Mouse (Mus musculus): ENCODE measurements around the gene Krtap19-4. TPM values are rescaled to one million over a fixed set of nuclear protein-coding genes. Genes with fewer than 3 reads are reported as not detected.

Krtap19-4 gene
- not detected in 2 replicates for polyA plus RNA-seq (2016; fragmentation: Nextera tagmentation; extraction: Ambion mirVana)

DNA sequence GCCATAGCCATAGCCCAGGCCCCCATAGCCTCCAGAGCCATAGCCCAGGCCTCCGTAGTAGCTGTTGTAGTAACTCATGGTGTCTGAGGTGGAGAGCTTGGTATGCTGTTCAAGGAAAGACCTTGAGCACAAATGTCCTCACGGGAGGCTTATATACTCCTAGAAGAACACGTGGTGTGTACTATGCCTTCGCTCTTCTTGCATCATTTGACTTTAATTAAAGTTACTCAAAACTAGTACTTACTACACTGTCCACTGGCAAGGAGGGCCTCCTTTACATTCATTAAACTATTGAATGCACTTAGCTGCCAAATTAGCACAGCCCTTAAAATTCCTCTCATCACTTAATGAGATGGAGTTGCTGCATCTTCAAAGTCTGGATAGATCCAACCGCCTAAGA lies at the start of gene Krtap19-4:
TSS of gene Krtap19-4 (minus strand) at position 101 of the 400 bp plus-strand sequence.
- no peaks in the 10 kb centered on the region for H3K27me3 ChIP-seq (replicated peaks)
- H3K4me3 ChIP-seq = no peak within 1 kb of the TSS
- no peaks in the 10 kb centered on the region for H3K36me3 ChIP-seq
- H3K4me2 ChIP-seq (replicated peaks) = no peak within 1 kb of the TSS
- no peak within 1 kb of the TSS for H3K27ac ChIP-seq
- WGBS = 90% methylated on average over 5 of the region's 5 CpGs
- H3K4me1 ChIP-seq = no peaks in the 10 kb centered on the region
- H3K9ac ChIP-seq = no peak within 1 kb of the TSS
- no peaks in the 10 kb centered on the region for H3K9me3 ChIP-seq
- ATAC-seq (ENCODE audit: low FRiP score, low read depth) = no peak

DNA sequence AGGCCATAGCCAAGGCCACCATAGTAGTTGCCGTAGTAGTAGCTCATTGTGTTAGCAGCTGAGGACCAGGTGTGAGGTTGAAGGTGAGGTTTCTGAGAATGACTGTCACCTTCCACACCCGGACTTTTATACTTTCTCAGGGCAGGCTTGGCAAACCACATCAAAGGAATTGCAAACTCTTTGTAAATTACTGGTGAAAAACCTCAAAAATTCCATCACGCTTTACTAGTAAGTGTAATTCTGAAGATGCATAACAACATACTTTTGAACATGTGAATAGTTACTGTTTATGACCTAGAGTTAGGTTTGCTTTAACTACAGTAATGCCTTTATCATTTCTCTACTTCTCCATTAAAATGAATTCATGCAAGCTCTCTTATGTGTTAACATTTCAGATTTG lies 47.3 kb upstream of the Krtap19-4 start, which contains the start of gene Krtap19-9b:
TSS of gene Krtap19-9b (minus strand) at position 101 of the 400 bp plus-strand sequence.
- no peak within 1 kb of the TSS for H3K4me3 ChIP-seq
- WGBS = 91% methylated on average over 3 of the region's 3 CpGs
- H3K9ac ChIP-seq = no peak within 1 kb of the TSS
- no peaks in the 10 kb centered on the region for H3K36me3 ChIP-seq
- no peak within 1 kb of the TSS for H3K27ac ChIP-seq
- H3K4me2 ChIP-seq (replicated peaks) = no peak within 1 kb of the TSS
- H3K9me3 ChIP-seq = no peaks in the 10 kb centered on the region
- ATAC-seq (ENCODE audit: low FRiP score, low read depth) = no peak
- H3K27me3 ChIP-seq (replicated peaks) = no peaks in the 10 kb centered on the region
- no peaks in the 10 kb centered on the region for H3K4me1 ChIP-seq

- no peaks in the 10 kb centered on the region for H3K4me1 ChIP-seq
- no peak within 1 kb of the TSS for H3K4me3 ChIP-seq
- 89% methylated on average over 6 of the region's 6 CpGs for WGBS
- no peak for ATAC-seq (ENCODE audit: low FRiP score, low read depth)
- H3K36me3 ChIP-seq = no peaks in the 10 kb centered on the region
- no peaks in the 10 kb centered on the region for H3K9me3 ChIP-seq
- H3K9ac ChIP-seq = no peak within 1 kb of the TSS
- no peaks in the 10 kb centered on the region for H3K27me3 ChIP-seq (replicated peaks)
- no peak within 1 kb of the TSS for H3K27ac ChIP-seq
- H3K4me2 ChIP-seq (replicated peaks) = no peak within 1 kb of the TSS
Observed at GRCm38 (mm10) chr16:88896357-88896756, 11.5 kb upstream of the Krtap19-4 start, which contains the start of gene Krtap19-5. TSS of gene Krtap19-5 (minus strand) at chr16:88896457.

- Histone ChIP-seq H3K4me2 (replicated peaks) (no peak overlapping the region), H3K4me3 (no peak overlapping the region), H3K4me1 (no peaks in the 10 kb centered on the region), H3K9ac (no peak overlapping the region), H3K36me3 (no peaks in the 10 kb centered on the region), H3K27me3 (replicated peaks) (no peaks in the 10 kb centered on the region), H3K9me3 (no peaks in the 10 kb centered on the region), H3K27ac (no peak overlapping the region)
- 88% methylated on average over 6 of the region's 6 CpGs for WGBS
- ATAC-seq (ENCODE audit: low FRiP score, low read depth) = no peak
Observed at GRCm38 (mm10) chr16:88886870-88887269, 2.0 kb upstream of the Krtap19-4 start.

DNA sequence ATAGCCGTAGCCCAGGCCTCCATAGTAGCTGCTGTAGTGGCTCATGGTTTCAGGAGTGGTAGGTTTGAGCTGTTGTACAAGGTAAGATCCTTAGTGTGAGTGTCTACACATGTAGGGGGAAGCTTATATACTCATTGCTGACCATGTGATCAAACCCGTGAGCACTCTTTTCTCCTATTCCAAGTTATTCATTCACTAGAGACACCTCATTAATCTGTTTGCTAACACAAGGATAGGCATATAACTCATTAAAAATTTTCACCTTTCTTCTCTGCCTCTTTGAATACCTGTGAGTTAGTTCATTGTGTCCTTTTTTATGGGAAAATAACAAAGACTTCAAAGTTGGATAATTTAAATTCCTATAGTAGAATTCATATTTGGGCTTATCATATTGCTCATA lies 7.0 kb downstream of the Krtap19-4 start, which contains the start of gene Krtap19-3:
TSS of gene Krtap19-3 (minus strand) at position 101 of the 400 bp plus-strand sequence.
- Histone ChIP-seq H3K27ac (no peak within 1 kb of the TSS), H3K4me3 (no peak within 1 kb of the TSS), H3K9me3 (no peaks in the 10 kb centered on the region), H3K4me2 (replicated peaks) (no peak within 1 kb of the TSS), H3K36me3 (no peaks in the 10 kb centered on the region), H3K27me3 (replicated peaks) (no peaks in the 10 kb centered on the region), H3K9ac (no peak within 1 kb of the TSS), H3K4me1 (no peaks in the 10 kb centered on the region)
- 91% methylated on average over 2 of the region's 2 CpGs for WGBS
- no peak for ATAC-seq (ENCODE audit: low FRiP score, low read depth)

- Histone ChIP-seq H3K4me3 (no peak within 1 kb of the TSS), H3K36me3 (no peaks in the 10 kb centered on the region), H3K4me1 (no peaks in the 10 kb centered on the region), H3K9ac (no peak within 1 kb of the TSS), H3K27ac (no peak within 1 kb of the TSS), H3K9me3 (no peaks in the 10 kb centered on the region), H3K4me2 (replicated peaks) (no peak within 1 kb of the TSS), H3K27me3 (replicated peaks) (no peaks in the 10 kb centered on the region)
- 97% methylated on average over 3 of the region's 3 CpGs for WGBS
- ATAC-seq (ENCODE audit: low FRiP score, low read depth) = no peak
Observed at GRCm38 (mm10) chr16:88874169-88874568, 10.7 kb downstream of the Krtap19-4 start, which contains the start of gene Krtap19-2. TSS of gene Krtap19-2 (minus strand) at chr16:88874269.

GRCm38 (mm10) chr16:88869311-88869710 lies 15.6 kb downstream of the Krtap19-4 start, which contains the start of gene Krtap19-1:
TSS of gene Krtap19-1 (minus strand) at chr16:88869411.
- Histone ChIP-seq H3K36me3 (no peaks in the 10 kb centered on the region), H3K27me3 (replicated peaks) (no peaks in the 10 kb centered on the region), H3K4me2 (replicated peaks) (no peak within 1 kb of the TSS), H3K9me3 (no peaks in the 10 kb centered on the region), H3K9ac (no peak within 1 kb of the TSS), H3K4me3 (no peak within 1 kb of the TSS), H3K4me1 (no peaks in the 10 kb centered on the region), H3K27ac (no peak within 1 kb of the TSS)
- WGBS = 89% methylated on average over 6 of the region's 6 CpGs
- ATAC-seq (ENCODE audit: low FRiP score, low read depth) = no peak

GRCm38 (mm10) chr16:88864887-88865407 lies 19.9 kb downstream of the Krtap19-4 start:
- H3K27ac ChIP-seq = no peak overlapping the region
- no peak overlapping the region for H3K4me2 ChIP-seq (replicated peaks)
- H3K9me3 ChIP-seq = no peaks in the 10 kb centered on the region
- ATAC-seq (ENCODE audit: low FRiP score, low read depth) = 0 out of 2 replicates have a peak, but pooled peaks have one; percentile 58
- H3K4me1 ChIP-seq = no peaks in the 10 kb centered on the region
- whole genome bisulfite sequencing = 72% methylated on average over 4 of the region's 4 CpGs
- no peak overlapping the region for H3K9ac ChIP-seq
- no peaks in the 10 kb centered on the region for H3K36me3 ChIP-seq
- H3K4me3 ChIP-seq = no peak overlapping the region
- H3K27me3 ChIP-seq (replicated peaks) = no peaks in the 10 kb centered on the region

GRCm38 (mm10) chr16:88851450-88851849 lies 33.4 kb downstream of the Krtap19-4 start:
- Histone ChIP-seq H3K9me3 (no peaks in the 10 kb centered on the region), H3K27me3 (replicated peaks) (no peaks in the 10 kb centered on the region), H3K4me3 (no peak overlapping the region), H3K9ac (no peak overlapping the region), H3K4me1 (no peaks in the 10 kb centered on the region), H3K27ac (no peak overlapping the region), H3K4me2 (replicated peaks) (no peak overlapping the region), H3K36me3 (no peaks in the 10 kb centered on the region)
- WGBS = 16% methylated on average over 5 of the region's 5 CpGs
- no peak for ATAC-seq (ENCODE audit: low FRiP score, low read depth)

DNA sequence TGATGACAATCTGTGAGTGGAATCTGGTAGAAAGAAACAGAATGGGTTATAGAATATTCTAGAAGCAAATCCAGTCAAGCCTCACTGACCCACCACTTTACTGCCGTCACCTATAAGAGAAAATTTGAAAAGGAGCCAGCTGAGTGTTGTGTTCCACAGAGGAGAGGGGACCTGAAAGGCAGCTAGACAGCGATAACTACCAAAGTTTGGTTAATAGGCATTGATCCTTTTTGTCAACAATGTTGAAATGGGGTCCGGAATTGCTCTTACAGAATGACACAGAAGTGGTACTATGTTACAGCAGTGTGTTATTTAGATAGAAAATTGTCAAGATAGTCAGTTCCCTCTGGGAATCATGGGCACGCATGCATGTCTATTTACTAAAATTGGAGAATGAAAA lies 36.3 kb downstream of the Krtap19-4 start:
- H3K27me3 ChIP-seq (replicated peaks) = no peaks in the 10 kb centered on the region
- H3K9ac ChIP-seq = no peak overlapping the region
- no peak overlapping the region for H3K27ac ChIP-seq
- H3K9me3 ChIP-seq = no peaks in the 10 kb centered on the region
- ATAC-seq (ENCODE audit: low FRiP score, low read depth) = no peak
- H3K4me2 ChIP-seq (replicated peaks) = no peak overlapping the region
- H3K4me3 ChIP-seq = no peak overlapping the region
- 89% methylated on average over 4 of the region's 4 CpGs for WGBS
- H3K4me1 ChIP-seq = no peaks in the 10 kb centered on the region
- H3K36me3 ChIP-seq = no peaks in the 10 kb centered on the region

DNA sequence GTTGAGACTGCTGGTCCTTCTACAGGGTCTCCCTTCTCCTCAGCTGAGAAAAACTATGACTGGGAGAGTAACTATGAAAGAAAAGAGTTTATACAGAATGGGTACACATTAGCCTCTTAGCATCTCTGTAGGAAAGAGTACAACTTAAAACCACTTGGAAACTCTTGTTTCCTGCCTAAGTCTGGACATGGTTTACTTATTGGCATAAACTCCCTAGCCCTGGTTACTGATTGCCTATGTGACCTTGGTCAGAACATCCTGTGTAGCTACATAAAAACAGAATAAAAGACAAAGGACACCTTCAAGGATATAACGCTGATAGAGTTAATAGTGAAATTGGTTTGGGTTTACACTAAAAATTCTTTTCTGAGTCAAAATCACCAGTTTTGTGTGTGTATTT lies 37.5 kb downstream of the Krtap19-4 start:
- H3K27me3 ChIP-seq (replicated peaks) = no peaks in the 10 kb centered on the region
- no peak overlapping the region for H3K9ac ChIP-seq
- no peak overlapping the region for H3K4me3 ChIP-seq
- no peaks in the 10 kb centered on the region for H3K4me1 ChIP-seq
- no peaks in the 10 kb centered on the region for H3K9me3 ChIP-seq
- H3K4me2 ChIP-seq (replicated peaks) = no peak overlapping the region
- no peaks in the 10 kb centered on the region for H3K36me3 ChIP-seq
- no peak overlapping the region for H3K27ac ChIP-seq
- WGBS = 94% methylated on average over 1 of the region's 1 CpGs
- no peak for ATAC-seq (ENCODE audit: low FRiP score, low read depth)

All from neural tube, embryonic 12.5 days (tissue).